Mouse (Mus musculus) layer of hippocampus, postnatal 36 days (tissue): ENCODE measurements around the gene Upb1. TPM values are rescaled to one million over a fixed set of nuclear protein-coding genes. Genes with fewer than 3 reads are reported as not detected.

Source experiments
- DNase-seq, 2 experiments: peaks; one replicate each; pipeline ENCODE4 v3.0.0; 2022
- total RNA-seq, 2 experiments: library from RNA; stranded (reverse); gene quantifications; 2 replicates each; pipeline ENCODE4 v1.2.3; 2021

Upb1 gene
- total RNA-seq, 2 experiments from 2014 or later = not detected

- DNase-seq = no peak
Observed at GRCm38 (mm10) chr10:75428049-75429003, 27.4 kb downstream of the Upb1 start.

- no peak for DNase-seq
Observed at GRCm38 (mm10) chr10:75429004-75429380, 28.1 kb downstream of the Upb1 start.

GRCm38 (mm10) chr10:75429522-75430146, 28.7 kb downstream of the Upb1 start:
- peak; percentile 42 to 58 for DNase-seq

DNA sequence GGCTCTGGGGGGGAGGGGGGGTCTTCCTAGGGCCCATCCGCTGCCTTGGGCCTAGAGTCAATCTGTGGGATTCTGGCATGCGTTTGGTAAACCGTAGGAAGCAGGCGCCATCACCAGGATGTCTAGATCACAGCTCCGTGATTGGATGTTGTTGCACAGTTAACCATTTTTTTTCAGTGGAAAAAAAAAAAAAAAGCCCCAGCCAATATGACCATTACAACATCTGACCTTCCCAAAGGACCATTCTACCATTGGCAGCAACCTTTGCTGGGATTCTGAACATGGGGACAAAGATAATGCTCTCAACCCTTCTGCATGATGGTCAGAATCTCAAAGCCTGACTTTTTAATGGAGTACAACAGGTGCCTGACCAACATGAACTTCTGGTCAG, 29.2 kb downstream of the Upb1 start:
- no peak for DNase-seq

- no peak for DNase-seq
Observed at GRCm38 (mm10) chr10:75430633-75431032, 29.7 kb downstream of the Upb1 start.

- peak; percentile 66 to 80 for DNase-seq
Observed at GRCm38 (mm10) chr10:75436604-75437217, 35.8 kb downstream of the Upb1 start.

DNA sequence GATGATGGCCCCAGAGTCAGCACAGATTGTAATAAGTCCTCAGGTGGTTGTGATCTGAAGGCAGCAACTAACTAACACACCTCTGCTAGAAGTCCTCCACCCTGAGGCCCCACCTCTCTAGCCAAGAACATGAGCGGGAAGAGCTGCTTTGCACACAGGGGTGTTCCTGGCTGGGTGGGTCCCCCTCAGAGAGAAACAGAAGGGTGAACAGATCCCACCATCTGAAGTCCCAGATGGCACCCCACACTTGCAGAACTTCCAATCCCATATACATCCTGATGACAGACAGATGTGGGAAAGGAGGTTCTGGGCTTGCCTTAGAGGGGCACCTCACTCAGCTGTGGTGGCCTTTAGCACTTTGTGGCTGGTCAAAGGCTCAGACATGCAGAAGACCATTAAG, 36.4 kb downstream of the Upb1 start:
- peak; percentile 16 to 28 for DNase-seq

- DNase-seq = peak; percentile 38 to 40
Observed at GRCm38 (mm10) chr10:75438132-75438810, 37.4 kb downstream of the Upb1 start.

DNA sequence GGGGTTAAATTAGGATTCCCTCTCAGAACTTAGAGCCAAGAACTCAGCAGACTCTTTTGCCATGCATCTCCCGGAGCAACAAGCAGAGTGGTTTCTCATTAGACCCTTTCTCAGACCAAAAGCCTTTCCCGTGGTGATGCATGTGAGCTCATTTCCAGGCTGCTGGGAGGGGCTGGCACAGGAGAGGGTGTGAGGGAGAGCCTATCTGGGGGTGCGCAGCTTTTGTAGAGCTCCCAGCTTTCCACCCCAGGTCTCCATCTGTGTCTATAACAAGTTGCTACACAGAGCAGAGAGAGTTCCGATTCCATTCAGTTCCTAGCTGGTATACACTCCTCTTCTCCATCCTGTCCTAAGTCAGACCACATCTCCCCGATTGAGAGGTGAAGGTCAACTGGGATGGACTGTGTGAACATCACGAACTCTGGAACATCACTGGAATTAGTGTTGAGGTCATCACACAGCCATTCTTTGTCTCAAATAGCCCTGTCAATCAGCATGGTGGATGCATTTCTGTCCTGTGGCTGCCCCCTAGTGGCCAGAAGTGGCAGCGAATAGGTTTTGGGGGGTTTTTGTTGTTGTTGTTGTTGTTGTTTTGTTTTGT, 38.4 kb downstream of the Upb1 start:
- DNase-seq = peak; percentile 31 to 32

DNA sequence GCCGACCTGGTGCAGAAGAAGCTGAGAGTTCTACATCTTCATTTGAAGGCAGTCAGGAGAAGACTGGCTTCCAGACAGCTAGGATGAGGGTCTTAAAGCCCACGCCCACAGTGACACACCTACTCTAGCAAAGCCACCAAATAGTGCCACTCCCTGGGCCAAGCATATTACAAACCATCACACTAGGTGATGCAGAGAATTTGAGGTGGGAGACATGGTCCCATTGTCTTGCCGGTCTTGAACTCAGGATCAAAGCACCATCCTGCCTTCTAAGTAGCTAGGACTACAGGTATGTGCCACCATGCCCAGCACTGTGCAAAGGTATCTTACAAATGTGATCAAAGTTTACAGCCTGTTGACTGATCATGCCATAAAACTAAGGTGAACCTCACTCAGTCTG, 39.8 kb downstream of the Upb1 start:
- no peak for DNase-seq

DNA sequence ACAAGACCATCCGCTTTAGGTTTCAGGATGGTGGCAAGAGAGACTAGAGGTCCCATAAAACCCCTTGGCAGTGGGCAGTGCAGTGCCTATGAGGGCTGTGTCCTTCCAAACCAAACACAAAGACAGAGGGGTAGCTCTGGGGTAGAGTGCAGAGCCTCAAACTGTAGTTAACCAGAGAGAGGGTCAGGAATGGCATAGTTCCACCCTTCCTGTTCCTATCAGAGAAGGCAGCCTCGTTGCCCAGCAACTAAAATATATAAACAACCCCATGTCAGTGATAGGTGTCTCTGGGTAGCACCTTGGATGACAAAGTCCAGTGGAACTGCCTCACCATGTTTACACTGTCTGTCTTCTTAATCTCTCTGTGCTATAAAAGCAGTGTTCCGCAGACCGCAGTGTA, 40.9 kb downstream of the Upb1 start:
- no peak for DNase-seq

DNA sequence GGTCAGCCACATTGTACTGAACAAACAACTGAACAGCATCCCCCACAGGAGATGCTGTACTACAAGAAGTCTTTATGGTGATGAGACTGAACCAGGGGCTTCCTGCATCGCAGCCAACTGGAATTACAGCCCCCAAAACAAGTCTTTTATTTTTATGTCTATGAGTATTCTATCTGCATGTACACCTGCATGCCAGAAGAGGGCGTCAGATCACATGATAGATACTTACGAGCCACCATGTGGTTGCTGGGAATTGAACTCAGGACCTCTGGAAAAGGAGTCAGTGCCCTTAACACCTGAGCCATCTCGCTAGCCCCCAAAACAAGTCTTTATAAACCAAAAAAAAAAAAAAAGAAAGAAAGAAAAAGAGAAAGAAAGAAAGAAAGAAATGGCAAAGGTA, 42.1 kb downstream of the Upb1 start:
- DNase-seq = no peak

GRCm38 (mm10) chr10:75444111-75444826, 43.4 kb downstream of the Upb1 start:
- no peak for DNase-seq

- no peak for DNase-seq
Observed at GRCm38 (mm10) chr10:75445030-75445429, 44.1 kb downstream of the Upb1 start.

- DNase-seq = no peak
Observed at GRCm38 (mm10) chr10:75446501-75447083, 45.7 kb downstream of the Upb1 start.

DNA sequence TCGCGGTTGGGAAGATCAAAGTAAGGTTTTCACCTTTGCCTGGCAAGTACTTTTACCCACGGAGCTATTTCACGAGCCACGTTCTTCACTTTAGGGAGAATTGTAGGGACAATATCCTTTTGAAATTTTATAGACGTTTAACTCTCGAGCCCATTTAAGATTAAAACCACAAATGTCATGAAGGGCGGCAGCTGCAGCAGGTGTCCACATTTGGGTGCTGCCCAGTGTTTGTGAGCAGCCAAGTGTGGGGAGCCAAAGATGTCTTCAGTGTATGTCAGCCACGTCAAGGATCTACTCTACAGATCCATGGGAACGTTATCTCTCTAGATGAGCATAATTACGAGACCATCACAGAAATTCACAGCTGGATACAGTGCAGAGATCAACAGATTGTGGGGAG, 46.6 kb downstream of the Upb1 start:
- no peak for DNase-seq

DNA sequence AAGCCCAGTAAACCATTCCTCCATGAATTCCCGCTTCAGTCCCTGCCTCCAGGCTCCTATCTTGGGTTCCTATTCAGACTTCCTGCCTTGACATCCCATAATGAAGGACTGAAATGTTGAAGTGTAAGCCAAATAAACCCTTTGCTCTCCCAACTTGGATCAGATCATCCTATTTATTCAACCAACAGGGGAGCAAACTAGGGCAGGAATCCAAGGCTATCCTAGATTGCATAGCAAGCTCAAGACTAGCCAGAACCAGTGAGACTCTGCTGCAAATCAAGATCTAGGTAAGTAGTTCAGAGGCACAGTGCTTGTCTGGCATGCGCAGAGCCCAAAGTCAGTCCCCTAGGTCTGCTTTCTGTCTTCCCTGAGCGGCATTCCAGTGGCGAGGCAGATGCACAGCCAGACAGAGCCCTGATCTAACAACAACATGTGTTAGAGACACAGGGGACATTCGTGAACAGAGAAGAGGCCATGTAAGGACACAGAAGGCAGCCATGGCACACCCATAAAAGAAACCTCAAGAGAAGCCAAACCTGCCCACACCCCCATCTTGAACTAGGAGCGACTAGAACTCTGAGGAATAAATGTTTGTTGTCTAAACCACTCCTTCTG, 48.0 kb downstream of the Upb1 start:
- DNase-seq = no peak

DNA sequence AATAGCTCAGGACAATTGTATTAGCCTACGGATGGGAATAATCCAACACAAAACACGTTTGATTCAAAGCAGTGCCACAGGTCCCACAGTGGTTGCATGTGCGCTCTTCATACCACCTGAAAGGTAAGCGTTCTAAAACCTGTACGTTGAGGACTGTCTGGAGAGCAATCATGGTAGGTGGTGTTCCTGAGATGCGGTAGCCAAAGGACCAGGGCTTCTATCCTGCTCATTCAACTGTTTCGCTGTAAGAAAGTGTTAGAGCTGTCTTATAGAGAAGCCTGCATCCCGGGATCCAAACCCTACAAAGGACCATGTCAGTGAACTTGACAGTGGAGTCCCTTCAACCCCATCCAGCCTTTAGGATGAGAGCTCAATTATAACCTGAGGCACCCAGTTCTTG, 49.4 kb downstream of the Upb1 start:
- DNase-seq = no peak

DNA sequence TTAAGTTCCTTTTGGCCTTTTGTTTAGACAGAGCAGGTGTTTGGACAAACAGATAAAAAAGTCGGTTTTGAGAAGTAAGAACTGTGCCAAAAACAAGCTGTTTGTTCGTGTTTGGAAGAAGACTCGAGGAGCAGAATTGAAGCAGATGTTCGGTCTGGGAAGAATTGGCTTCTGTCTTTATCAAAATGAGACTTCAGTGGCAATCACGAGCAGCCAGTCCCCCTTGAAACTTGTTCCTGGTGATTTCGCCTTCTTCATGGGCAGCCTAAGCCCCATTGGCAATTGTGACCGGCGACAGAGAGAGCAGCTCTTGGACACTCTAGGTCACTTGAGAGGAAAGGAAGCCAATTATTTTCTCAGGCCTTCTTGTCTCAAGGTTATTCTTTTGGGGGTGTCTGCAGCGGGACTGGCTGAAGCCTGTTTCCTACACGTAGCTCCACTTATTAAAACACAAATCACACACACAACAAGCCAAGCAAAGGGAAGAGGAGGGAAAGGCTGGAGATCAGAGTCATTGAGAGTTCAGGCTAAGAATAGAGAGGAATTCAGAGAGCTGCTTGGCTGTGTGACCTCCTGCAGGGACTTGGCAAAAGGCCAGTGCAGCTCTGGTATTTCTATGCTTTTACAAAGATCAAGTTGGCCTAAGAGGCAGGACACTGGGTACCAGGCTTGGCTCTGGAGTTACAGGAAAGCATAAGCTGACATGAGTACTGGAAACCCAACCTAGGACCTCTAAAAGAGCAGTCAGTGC, 50.3 kb downstream of the Upb1 start:
- DNase-seq = no peak
